Mouse (Mus musculus): ENCODE results near the gene Pias3. TPM values are rescaled to one million over a fixed set of nuclear protein-coding genes. Genes with fewer than 3 reads are reported as not detected.

Gene Pias3
- polyA plus RNA-seq, 1 experiment, result 31.8 TPM

- no peaks in the 10 kb centered on the region for H3K27me3 ChIP-seq (ENCODE audit: control insufficient read depth, insufficient read depth, low read length, poor library complexity, severe bottlenecking)
- H3K4me3 ChIP-seq (ENCODE audit: low read depth, low read length), result peak overlapping the region; percentile 26
- H3K4me1 ChIP-seq (ENCODE audit: control insufficient read depth, insufficient read depth, low read length), result peaks cover 12% of the 10 kb centered on the region
- TF ChIP-seq EP300 (IDR thresholded peaks at IDR 0.05; ENCODE audit: insufficient read depth, low read depth, low read length) (peak; percentile 96), POLR2A (IDR thresholded peaks at IDR 0.05; ENCODE audit: insufficient read depth, low read length) (no peak), CTCF (IDR thresholded peaks at IDR 0.05; ENCODE audit: low read depth, low read length) (no peak)
- H3K36me3 ChIP-seq (ENCODE audit: control insufficient read depth, insufficient read depth, low read length, poor library complexity, severe bottlenecking), result no peaks in the 10 kb centered on the region
- no peaks in the 10 kb centered on the region for H3K9me3 ChIP-seq (replicated peaks; ENCODE audit: control insufficient read depth, insufficient read depth, low read length, poor library complexity, severe bottlenecking)
- H3K9ac ChIP-seq (ENCODE audit: low read depth, poor library complexity, severe bottlenecking), result peak overlapping the region; percentile 61
- H3K27ac ChIP-seq (ENCODE audit: insufficient read depth, low read length), result peak overlapping the region; percentile 99
Measured at GRCm38 (mm10) chr3:96674442-96674841, 21.7 kb upstream of the Pias3 start.

- TF ChIP-seq CTCF (IDR thresholded peaks at IDR 0.05; ENCODE audit: low read depth, low read length), result no peak
- TF ChIP-seq POLR2A (IDR thresholded peaks at IDR 0.05; ENCODE audit: insufficient read depth, low read length), result no peak
- TF ChIP-seq EP300 (IDR thresholded peaks at IDR 0.05; ENCODE audit: insufficient read depth, low read depth, low read length), result no peak
- no peak overlapping the region for H3K4me3 ChIP-seq (ENCODE audit: low read depth, low read length)
- peaks cover 13% of the 10 kb centered on the region for H3K4me1 ChIP-seq (ENCODE audit: control insufficient read depth, insufficient read depth, low read length)
- no peaks in the 10 kb centered on the region for H3K9me3 ChIP-seq (replicated peaks; ENCODE audit: control insufficient read depth, insufficient read depth, low read length, poor library complexity, severe bottlenecking)
- no peaks in the 10 kb centered on the region for H3K36me3 ChIP-seq (ENCODE audit: control insufficient read depth, insufficient read depth, low read length, poor library complexity, severe bottlenecking)
- H3K27me3 ChIP-seq (ENCODE audit: control insufficient read depth, insufficient read depth, low read length, poor library complexity, severe bottlenecking), result no peaks in the 10 kb centered on the region
- peak overlapping the region; percentile 99 for H3K27ac ChIP-seq (ENCODE audit: insufficient read depth, low read length)
- H3K9ac ChIP-seq (ENCODE audit: low read depth, poor library complexity, severe bottlenecking), result no peak overlapping the region
Measured at GRCm38 (mm10) chr3:96675171-96675570, 21.0 kb upstream of the Pias3 start.

- Histone ChIP-seq H3K4me3 (ENCODE audit: low read depth, low read length) (no peak overlapping the region), H3K9ac (ENCODE audit: low read depth, poor library complexity, severe bottlenecking) (no peak overlapping the region), H3K27ac (ENCODE audit: insufficient read depth, low read length) (peak overlapping the region; percentile 99), H3K27me3 (ENCODE audit: control insufficient read depth, insufficient read depth, low read length, poor library complexity, severe bottlenecking) (no peaks in the 10 kb centered on the region), H3K9me3 (replicated peaks; ENCODE audit: control insufficient read depth, insufficient read depth, low read length, poor library complexity, severe bottlenecking) (no peaks in the 10 kb centered on the region), H3K36me3 (ENCODE audit: control insufficient read depth, insufficient read depth, low read length, poor library complexity, severe bottlenecking) (no peaks in the 10 kb centered on the region), H3K4me1 (ENCODE audit: control insufficient read depth, insufficient read depth, low read length) (peaks cover 13% of the 10 kb centered on the region)
- TF ChIP-seq CTCF (IDR thresholded peaks at IDR 0.05; ENCODE audit: low read depth, low read length) (no peak), POLR2A (IDR thresholded peaks at IDR 0.05; ENCODE audit: insufficient read depth, low read length) (peak; percentile 3), EP300 (IDR thresholded peaks at IDR 0.05; ENCODE audit: insufficient read depth, low read depth, low read length) (peak; percentile 97)
Measured at GRCm38 (mm10) chr3:96675690-96676089, 20.5 kb upstream of the Pias3 start.

GRCm38 (mm10) chr3:96678456-96678855 is 17.7 kb upstream of the Pias3 start:
- Histone ChIP-seq H3K9ac (ENCODE audit: low read depth, poor library complexity, severe bottlenecking) (peak overlapping the region; percentile 15), H3K4me1 (ENCODE audit: control insufficient read depth, insufficient read depth, low read length) (peaks cover 7% of the 10 kb centered on the region), H3K27me3 (ENCODE audit: control insufficient read depth, insufficient read depth, low read length, poor library complexity, severe bottlenecking) (no peaks in the 10 kb centered on the region), H3K27ac (ENCODE audit: insufficient read depth, low read length) (peak overlapping the region; percentile 89), H3K9me3 (replicated peaks; ENCODE audit: control insufficient read depth, insufficient read depth, low read length, poor library complexity, severe bottlenecking) (no peaks in the 10 kb centered on the region), H3K4me3 (ENCODE audit: low read depth, low read length) (no peak overlapping the region), H3K36me3 (ENCODE audit: control insufficient read depth, insufficient read depth, low read length, poor library complexity, severe bottlenecking) (no peaks in the 10 kb centered on the region)
- TF ChIP-seq POLR2A (IDR thresholded peaks at IDR 0.05; ENCODE audit: insufficient read depth, low read length) (no peak), EP300 (IDR thresholded peaks at IDR 0.05; ENCODE audit: insufficient read depth, low read depth, low read length) (peak; percentile 61; the same call in 1 of the 2 replicates), CTCF (IDR thresholded peaks at IDR 0.05; ENCODE audit: low read depth, low read length) (no peak)

GRCm38 (mm10) chr3:96679159-96679674 is 17.0 kb upstream of the Pias3 start:
- H3K4me1 ChIP-seq (ENCODE audit: control insufficient read depth, insufficient read depth, low read length), result peaks cover 6% of the 10 kb centered on the region
- peak overlapping the region; percentile 89 for H3K27ac ChIP-seq (ENCODE audit: insufficient read depth, low read length)
- H3K27me3 ChIP-seq (ENCODE audit: control insufficient read depth, insufficient read depth, low read length, poor library complexity, severe bottlenecking), result no peaks in the 10 kb centered on the region
- no peaks in the 10 kb centered on the region for H3K36me3 ChIP-seq (ENCODE audit: control insufficient read depth, insufficient read depth, low read length, poor library complexity, severe bottlenecking)
- peak overlapping the region; percentile 15; the same call in 1 of the 2 replicates for H3K9ac ChIP-seq (ENCODE audit: low read depth, poor library complexity, severe bottlenecking)
- peak overlapping the region; percentile 11; the same call in 1 of the 2 replicates for H3K4me3 ChIP-seq (ENCODE audit: low read depth, low read length)
- no peaks in the 10 kb centered on the region for H3K9me3 ChIP-seq (replicated peaks; ENCODE audit: control insufficient read depth, insufficient read depth, low read length, poor library complexity, severe bottlenecking)
- TF ChIP-seq CTCF (IDR thresholded peaks at IDR 0.05; ENCODE audit: low read depth, low read length), result no peak
- TF ChIP-seq EP300 (IDR thresholded peaks at IDR 0.05; ENCODE audit: insufficient read depth, low read depth, low read length), result peak; percentile 95
- no peak for TF ChIP-seq POLR2A (IDR thresholded peaks at IDR 0.05; ENCODE audit: insufficient read depth, low read length)

GRCm38 (mm10) chr3:96680269-96680956 is 15.8 kb upstream of the Pias3 start:
- Histone ChIP-seq H3K27ac (ENCODE audit: insufficient read depth, low read length) (peak overlapping the region; percentile 94), H3K36me3 (ENCODE audit: control insufficient read depth, insufficient read depth, low read length, poor library complexity, severe bottlenecking) (no peaks in the 10 kb centered on the region), H3K9ac (ENCODE audit: low read depth, poor library complexity, severe bottlenecking) (no peak overlapping the region), H3K9me3 (replicated peaks; ENCODE audit: control insufficient read depth, insufficient read depth, low read length, poor library complexity, severe bottlenecking) (no peaks in the 10 kb centered on the region), H3K27me3 (ENCODE audit: control insufficient read depth, insufficient read depth, low read length, poor library complexity, severe bottlenecking) (no peaks in the 10 kb centered on the region), H3K4me3 (ENCODE audit: low read depth, low read length) (peak overlapping the region; percentile 20), H3K4me1 (ENCODE audit: control insufficient read depth, insufficient read depth, low read length) (peaks cover 5% of the 10 kb centered on the region)
- TF ChIP-seq EP300 (IDR thresholded peaks at IDR 0.05; ENCODE audit: insufficient read depth, low read depth, low read length), result peak; percentile 97
- TF ChIP-seq CTCF (IDR thresholded peaks at IDR 0.05; ENCODE audit: low read depth, low read length), result no peak

Measured in ES-Bruce4 (cell line).